Mouse (Mus musculus): Measurements from ENCODE around the gene BC051142. TPM values are rescaled to one million over a fixed set of nuclear protein-coding genes. Genes with fewer than 3 reads are reported as not detected.

BC051142 gene
- total and polyA plus RNA-seq, 2 experiments from 2014 or later, result 7.8 to 9.2 TPM

DNA sequence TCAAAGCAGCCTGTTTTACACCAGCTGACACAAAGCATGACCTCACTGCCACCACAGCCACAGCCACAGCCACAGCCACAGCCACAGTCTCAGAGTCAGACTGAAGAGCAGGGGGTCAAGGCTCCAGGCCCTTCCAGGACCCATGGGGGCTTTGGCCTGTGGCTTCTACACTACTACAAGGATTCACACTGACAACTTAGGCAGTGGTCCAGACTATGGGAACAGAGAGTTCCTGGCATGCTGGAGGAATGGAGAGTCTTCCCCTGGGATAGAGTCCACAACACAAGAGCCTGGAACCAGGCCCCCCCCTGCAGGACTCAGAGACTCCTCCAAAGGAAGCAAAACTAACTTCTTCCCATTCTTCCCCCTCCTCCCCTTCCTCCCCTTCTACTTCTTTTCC lies 109.0 kb downstream of the BC051142 start:
- H3K9ac ChIP-seq (replicated peaks; ENCODE audit: low read length, poor library complexity, severe bottlenecking), result no peak overlapping the region
- H3K9me3 ChIP-seq (ENCODE audit: low read length), result no peaks in the 10 kb centered on the region
- no peak overlapping the region for H3K27ac ChIP-seq (ENCODE audit: low read depth, low read length)
- H3K4me1 ChIP-seq (ENCODE audit: insufficient read depth, low read length), result no peaks in the 10 kb centered on the region
- H3K4me3 ChIP-seq (ENCODE audit: low read depth, low read length), result no peak overlapping the region
- no peaks in the 10 kb centered on the region for H3K36me3 ChIP-seq (ENCODE audit: insufficient read depth, low read length)
- TF ChIP-seq CTCF (IDR thresholded peaks at IDR 0.05), result no peak
- ATAC-seq (ENCODE audit: low FRiP score), result no peak
- no peak for DNase-seq (ENCODE audit: low spot score)
- H3K4me2 ChIP-seq (ENCODE audit: low read depth, low read length, poor library complexity, severe bottlenecking), result no peak overlapping the region
- H3K27me3 ChIP-seq (ENCODE audit: insufficient read depth, low read length), result no peaks in the 10 kb centered on the region

Other genes starting within 250 kb of the BC051142 start
- gene H2-DMb1, start 245.7 kb upstream of the BC051142 start, total RNA-seq (2014; rRNA removed), result 0.47 and 4.7 TPM in 2 replicates
- gene H2-DMb1, start 245.7 kb upstream of the BC051142 start, polyA plus RNA-seq (2015; fragmentation: Nextera tagmentation; extraction: Ambion mirVana), result 1.6 and 2.3 TPM in 2 replicates
- gene Tap1, start 211.3 kb upstream of the BC051142 start, total RNA-seq (2014; rRNA removed), result 7.1 and 16.5 TPM in 2 replicates
- 7.7 and 8.3 TPM in 2 replicates for gene Tap1, start 211.3 kb upstream of the BC051142 start, polyA plus RNA-seq (2015; fragmentation: Nextera tagmentation; extraction: Ambion mirVana)
- gene Psmb9, start 211.1 kb upstream of the BC051142 start, total RNA-seq (2014; rRNA removed), result 0.99 and 1.1 TPM in 2 replicates
- gene Psmb9, start 211.1 kb upstream of the BC051142 start, polyA plus RNA-seq (2015; fragmentation: Nextera tagmentation; extraction: Ambion mirVana), result 2.0 and 3.3 TPM in 2 replicates
- gene Psmb8, start 201.1 kb upstream of the BC051142 start, total RNA-seq (2014; rRNA removed), result 1.7 and 2.8 TPM in 2 replicates
- gene Psmb8, start 201.1 kb upstream of the BC051142 start, polyA plus RNA-seq (2015; fragmentation: Nextera tagmentation; extraction: Ambion mirVana), result 4.2 and 5.3 TPM in 2 replicates
- gene Tap2, start 195.3 kb upstream of the BC051142 start, total RNA-seq (2014; rRNA removed), result 1.8 and 2.0 TPM in 2 replicates
- gene Tap2, start 195.3 kb upstream of the BC051142 start, polyA plus RNA-seq (2015; fragmentation: Nextera tagmentation; extraction: Ambion mirVana), result 2.9 and 4.2 TPM in 2 replicates
- 1.1 and 1.2 TPM in 2 replicates for gene H2-Ob, start 159.9 kb upstream of the BC051142 start, total RNA-seq (2014; rRNA removed)
- 0.31 and 0.55 TPM in 2 replicates for gene H2-Ob, start 159.9 kb upstream of the BC051142 start, polyA plus RNA-seq (2015; fragmentation: Nextera tagmentation; extraction: Ambion mirVana)
- 0.57 and 1.4 TPM in 2 replicates for gene H2-Ab1, start 141.1 kb upstream of the BC051142 start, total RNA-seq (2014; rRNA removed)
- gene H2-Ab1, start 141.1 kb upstream of the BC051142 start, polyA plus RNA-seq (2015; fragmentation: Nextera tagmentation; extraction: Ambion mirVana), result 1.5 and 2.7 TPM in 2 replicates
- 0.66 TPM in 1 of 2 replicates, not detected in the other for gene H2-Aa, start 111.0 kb upstream of the BC051142 start, total RNA-seq (2014; rRNA removed)
- gene H2-Aa, start 111.0 kb upstream of the BC051142 start, polyA plus RNA-seq (2015; fragmentation: Nextera tagmentation; extraction: Ambion mirVana), result 0.29 and 0.81 TPM in 2 replicates
- gene H2-Eb1, start 93.0 kb upstream of the BC051142 start, total RNA-seq (2014; rRNA removed), result 0.88 and 1.7 TPM in 2 replicates
- gene H2-Eb1, start 93.0 kb upstream of the BC051142 start, polyA plus RNA-seq (2015; fragmentation: Nextera tagmentation; extraction: Ambion mirVana), result 5.0 and 5.2 TPM in 2 replicates
- gene H2-Eb2, start 73.2 kb upstream of the BC051142 start, total RNA-seq (2014; rRNA removed), result 0.22 and 0.33 TPM in 2 replicates
- gene H2-Eb2, start 73.2 kb upstream of the BC051142 start, polyA plus RNA-seq (2015; fragmentation: Nextera tagmentation; extraction: Ambion mirVana), result 0.06 and 0.09 TPM in 2 replicates
- not detected in 2 replicates for gene Btnl2, start 44.0 kb upstream of the BC051142 start, total RNA-seq (2014; rRNA removed)
- gene Btnl2, start 44.0 kb upstream of the BC051142 start, polyA plus RNA-seq (2015; fragmentation: Nextera tagmentation; extraction: Ambion mirVana), result not detected in 2 replicates
- gene Btnl1, start 21.7 kb upstream of the BC051142 start, total RNA-seq (2014; rRNA removed), result not detected in 2 replicates
- not detected in 2 replicates for gene Btnl1, start 21.7 kb upstream of the BC051142 start, polyA plus RNA-seq (2015; fragmentation: Nextera tagmentation; extraction: Ambion mirVana)
- gene Btnl4, start 78.5 kb downstream of the BC051142 start, total RNA-seq (2014; rRNA removed), result not detected in 2 replicates
- not detected in 2 replicates for gene Btnl4, start 78.5 kb downstream of the BC051142 start, polyA plus RNA-seq (2015; fragmentation: Nextera tagmentation; extraction: Ambion mirVana)
- not detected in 2 replicates for gene Btnl6, start 118.5 kb downstream of the BC051142 start, total RNA-seq (2014; rRNA removed)
- gene Btnl6, start 118.5 kb downstream of the BC051142 start, polyA plus RNA-seq (2015; fragmentation: Nextera tagmentation; extraction: Ambion mirVana), result not detected in 2 replicates
- 8.8 and 44.3 TPM in 2 replicates for gene Notch4, start 165.4 kb downstream of the BC051142 start, total RNA-seq (2014; rRNA removed)
- gene Notch4, start 165.4 kb downstream of the BC051142 start, polyA plus RNA-seq (2015; fragmentation: Nextera tagmentation; extraction: Ambion mirVana), result 3.8 and 6.1 TPM in 2 replicates
- gene Gpsm3, start 191.0 kb downstream of the BC051142 start, total RNA-seq (2014; rRNA removed), result 1.2 and 4.4 TPM in 2 replicates
- gene Gpsm3, start 191.0 kb downstream of the BC051142 start, polyA plus RNA-seq (2015; fragmentation: Nextera tagmentation; extraction: Ambion mirVana), result 5.5 and 6.9 TPM in 2 replicates
- gene Pbx2, start 192.4 kb downstream of the BC051142 start, total RNA-seq (2014; rRNA removed), result 84.8 and 95.6 TPM in 2 replicates
- gene Pbx2, start 192.4 kb downstream of the BC051142 start, polyA plus RNA-seq (2015; fragmentation: Nextera tagmentation; extraction: Ambion mirVana), result 9.5 and 9.6 TPM in 2 replicates
- gene Ager, start 199.0 kb downstream of the BC051142 start, total RNA-seq (2014; rRNA removed), result 1.7 and 2.1 TPM in 2 replicates
- gene Ager, start 199.0 kb downstream of the BC051142 start, polyA plus RNA-seq (2015; fragmentation: Nextera tagmentation; extraction: Ambion mirVana), result 1.6 and 2.0 TPM in 2 replicates
- gene Rnf5, start 204.9 kb downstream of the BC051142 start, total RNA-seq (2014; rRNA removed), result 57.6 and 59.0 TPM in 2 replicates
- gene Rnf5, start 204.9 kb downstream of the BC051142 start, polyA plus RNA-seq (2015; fragmentation: Nextera tagmentation; extraction: Ambion mirVana), result 236 and 242 TPM in 2 replicates
- gene Agpat1, start 205.4 kb downstream of the BC051142 start, total RNA-seq (2014; rRNA removed), result 265 and 383 TPM in 2 replicates
- gene Agpat1, start 205.4 kb downstream of the BC051142 start, polyA plus RNA-seq (2015; fragmentation: Nextera tagmentation; extraction: Ambion mirVana), result 103 and 106 TPM in 2 replicates
- 3.2 and 6.0 TPM in 2 replicates for gene Egfl8, start 217.2 kb downstream of the BC051142 start, total RNA-seq (2014; rRNA removed)
- 4.9 and 5.0 TPM in 2 replicates for gene Egfl8, start 217.2 kb downstream of the BC051142 start, polyA plus RNA-seq (2015; fragmentation: Nextera tagmentation; extraction: Ambion mirVana)
- 21.1 and 31.0 TPM in 2 replicates for gene Ppt2, start 229.7 kb downstream of the BC051142 start, total RNA-seq (2014; rRNA removed)
- 18.0 and 20.8 TPM in 2 replicates for gene Ppt2, start 229.7 kb downstream of the BC051142 start, polyA plus RNA-seq (2015; fragmentation: Nextera tagmentation; extraction: Ambion mirVana)
- 9.1 and 15.1 TPM in 2 replicates for gene Prrt1, start 230.7 kb downstream of the BC051142 start, total RNA-seq (2014; rRNA removed)
- 13.3 and 14.0 TPM in 2 replicates for gene Prrt1, start 230.7 kb downstream of the BC051142 start, polyA plus RNA-seq (2015; fragmentation: Nextera tagmentation; extraction: Ambion mirVana)
- 6.2 and 7.2 TPM in 2 replicates for gene Fkbpl, start 245.9 kb downstream of the BC051142 start, total RNA-seq (2014; rRNA removed)
- 10.7 and 12.9 TPM in 2 replicates for gene Fkbpl, start 245.9 kb downstream of the BC051142 start, polyA plus RNA-seq (2015; fragmentation: Nextera tagmentation; extraction: Ambion mirVana)
- gene Atf6b, start 248.3 kb downstream of the BC051142 start, total RNA-seq (2014; rRNA removed), result 47.9 and 57.4 TPM in 2 replicates
- 83.0 and 86.0 TPM in 2 replicates for gene Atf6b, start 248.3 kb downstream of the BC051142 start, polyA plus RNA-seq (2015; fragmentation: Nextera tagmentation; extraction: Ambion mirVana)

All from midbrain, postnatal 0 days (tissue).